Mouse (Mus musculus): ENCODE data around the gene Rxfp2.

Rxfp2 gene

DNA sequence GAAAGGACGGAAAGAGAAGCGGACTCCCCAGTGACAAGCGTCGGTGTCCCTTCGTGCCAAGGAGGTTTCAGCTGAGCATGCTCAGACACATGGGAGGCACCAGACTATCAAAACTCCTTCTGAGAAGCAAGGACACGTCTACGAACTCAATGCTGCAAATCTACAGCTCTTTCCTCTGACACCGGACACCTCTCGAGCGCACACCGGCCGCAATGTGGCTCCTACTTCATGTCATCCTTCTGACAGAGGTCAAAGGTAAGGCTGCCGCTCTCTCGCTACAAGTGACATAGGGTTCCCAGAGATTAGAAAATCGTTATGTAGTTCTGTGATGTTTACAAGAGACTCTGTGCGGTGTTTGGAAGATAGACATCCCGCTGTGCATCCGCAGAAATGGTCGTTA is at the start of gene Rxfp2:
Gene Rxfp2 (plus strand): TSS at position 20 of the 400 bp plus-strand sequence.
- DNase-seq (ENCODE audit: extremely low spot score, low spot score) = no peak

- no peak for DNase-seq (ENCODE audit: extremely low spot score, low spot score)
Measured at GRCm38 (mm10) chr5:149970261-149970660, 48.2 kb upstream of the Rxfp2 start.

- DNase-seq (ENCODE audit: extremely low spot score, low spot score) = no peak
Measured at GRCm38 (mm10) chr5:149977027-149977426, 41.4 kb upstream of the Rxfp2 start.

DNA sequence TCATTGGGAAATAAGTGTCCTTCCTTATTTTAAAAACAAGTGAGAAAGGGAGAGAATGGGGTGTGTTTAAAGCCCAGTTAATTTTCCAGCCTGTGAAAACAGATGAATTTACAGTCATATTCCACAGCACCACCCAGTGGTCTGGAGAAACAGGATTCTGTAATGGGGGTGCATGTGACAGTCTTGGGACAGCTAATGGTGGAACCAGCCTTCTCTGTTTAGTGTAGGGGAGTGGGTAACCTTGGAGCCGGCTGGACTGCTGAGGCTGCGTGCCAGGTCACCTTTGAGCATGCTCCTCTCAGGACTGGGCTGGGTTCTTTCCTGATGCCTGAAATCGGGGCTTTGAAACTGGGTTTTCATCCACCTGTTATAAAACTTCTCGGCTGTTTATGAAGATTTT is 34.9 kb upstream of the Rxfp2 start:
- no peak for DNase-seq (ENCODE audit: extremely low spot score, low spot score)

- no peak for DNase-seq (ENCODE audit: extremely low spot score, low spot score)
Measured at GRCm38 (mm10) chr5:149994578-149994977, 23.9 kb upstream of the Rxfp2 start.

GRCm38 (mm10) chr5:149996614-149997013 is 21.9 kb upstream of the Rxfp2 start:
- DNase-seq (ENCODE audit: extremely low spot score, low spot score) = no peak

DNA sequence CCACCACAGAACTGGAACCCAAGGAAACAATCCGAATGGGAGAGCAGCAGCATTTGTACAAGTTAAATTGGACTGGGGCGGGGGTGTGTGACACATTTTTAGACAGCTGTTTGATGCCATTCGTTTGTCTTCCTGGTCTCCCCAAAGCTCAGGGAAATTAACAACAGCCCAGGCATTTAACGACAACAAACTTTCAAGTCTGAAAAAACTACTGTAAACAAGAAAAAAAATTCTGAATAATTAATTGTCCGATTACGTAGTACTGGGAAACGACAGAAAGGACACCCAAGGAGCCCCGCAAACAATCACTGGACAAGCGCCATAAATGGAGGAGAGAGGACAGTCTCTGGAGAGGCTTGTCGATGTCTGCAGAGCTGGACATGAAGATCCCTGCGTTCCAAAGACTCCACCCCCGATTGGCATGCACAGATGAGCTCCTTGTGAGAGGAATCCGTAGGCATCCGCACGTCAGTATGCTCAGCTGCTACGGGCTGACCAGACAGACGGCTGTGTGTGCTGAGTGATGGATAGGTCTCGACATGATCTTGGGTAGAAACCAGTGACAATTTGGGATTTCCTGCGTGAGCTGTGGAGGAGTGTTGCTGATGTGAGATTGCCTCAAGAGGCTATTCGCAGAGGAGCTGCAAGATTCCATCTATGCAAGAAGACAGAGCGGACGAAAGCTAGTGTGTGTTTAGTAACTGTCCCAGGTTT is 21.0 kb upstream of the Rxfp2 start:
- DNase-seq (ENCODE audit: extremely low spot score, low spot score) = no peak

DNA sequence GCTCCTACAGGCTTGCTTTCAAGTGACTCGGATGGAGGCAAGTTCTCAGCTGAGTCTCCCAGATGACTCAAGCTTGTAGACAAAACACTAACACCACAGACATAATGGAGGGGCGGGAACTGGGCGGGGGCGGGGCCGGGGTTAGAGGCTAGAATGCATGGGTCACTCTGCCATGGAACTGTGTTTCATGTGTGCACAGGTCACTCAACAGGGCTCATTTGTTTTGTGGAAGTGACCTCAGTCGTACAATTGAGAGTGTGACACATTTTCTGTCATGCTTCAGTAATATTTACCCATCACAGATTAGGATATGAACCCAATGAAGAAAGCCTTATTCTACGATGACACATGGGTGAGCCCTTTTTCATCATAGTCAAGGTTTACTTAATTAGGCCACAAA is 20.2 kb upstream of the Rxfp2 start:
- no peak for DNase-seq (ENCODE audit: extremely low spot score, low spot score)

GRCm38 (mm10) chr5:150005355-150005754 is 13.1 kb upstream of the Rxfp2 start:
- no peak for DNase-seq (ENCODE audit: extremely low spot score, low spot score)

- peak; percentile 62 for DNase-seq (ENCODE audit: extremely low spot score, low spot score)
Measured at GRCm38 (mm10) chr5:150016861-150017260, 1.6 kb upstream of the Rxfp2 start.

DNA sequence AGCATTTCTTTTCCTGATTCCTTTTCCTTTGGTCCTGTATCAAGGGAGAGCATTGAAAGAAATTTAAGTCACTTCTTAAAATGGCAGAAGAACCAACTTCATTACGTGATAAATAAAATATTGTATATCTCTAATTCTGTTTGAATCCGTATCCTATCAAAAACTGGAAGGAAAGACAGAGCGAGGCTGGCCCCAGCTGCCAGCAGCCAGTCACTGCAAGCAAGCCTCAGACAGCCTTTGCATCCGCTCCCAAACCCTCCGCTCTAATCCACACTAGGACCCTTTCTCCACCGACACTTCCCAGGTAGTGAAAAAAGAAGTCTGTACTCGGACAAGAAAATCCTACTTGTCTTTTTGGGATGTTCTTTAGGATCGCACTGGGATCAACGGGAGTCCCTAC is 803 bp upstream of the Rxfp2 start:
- no peak for DNase-seq (ENCODE audit: extremely low spot score, low spot score)

- peak; percentile 83 for DNase-seq (ENCODE audit: extremely low spot score, low spot score)
Measured at GRCm38 (mm10) chr5:150020851-150021250, 2.4 kb downstream of the Rxfp2 start.

DNA sequence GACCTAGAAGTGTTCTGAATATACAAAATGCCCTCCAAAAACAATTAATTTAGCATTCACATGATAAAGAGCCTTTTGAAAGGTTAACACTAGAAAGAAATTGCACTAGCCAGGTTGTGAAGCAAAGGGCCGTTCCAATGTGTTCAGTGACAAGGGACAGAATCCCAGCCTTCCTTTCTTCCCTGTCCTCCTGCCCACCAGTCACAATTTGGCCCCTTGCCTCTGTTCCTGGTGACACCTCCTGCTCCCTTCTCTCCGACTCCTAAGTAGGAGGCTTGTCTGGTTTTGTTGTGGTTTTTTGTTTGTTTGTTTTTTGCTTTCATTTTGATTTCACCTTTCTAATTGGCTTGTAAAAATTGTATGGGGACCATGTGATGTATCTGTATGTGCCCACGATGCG is 3.3 kb downstream of the Rxfp2 start:
- no peak for DNase-seq (ENCODE audit: extremely low spot score, low spot score)

- DNase-seq (ENCODE audit: extremely low spot score, low spot score) = no peak
Measured at GRCm38 (mm10) chr5:150022556-150022955, 4.1 kb downstream of the Rxfp2 start.

DNA sequence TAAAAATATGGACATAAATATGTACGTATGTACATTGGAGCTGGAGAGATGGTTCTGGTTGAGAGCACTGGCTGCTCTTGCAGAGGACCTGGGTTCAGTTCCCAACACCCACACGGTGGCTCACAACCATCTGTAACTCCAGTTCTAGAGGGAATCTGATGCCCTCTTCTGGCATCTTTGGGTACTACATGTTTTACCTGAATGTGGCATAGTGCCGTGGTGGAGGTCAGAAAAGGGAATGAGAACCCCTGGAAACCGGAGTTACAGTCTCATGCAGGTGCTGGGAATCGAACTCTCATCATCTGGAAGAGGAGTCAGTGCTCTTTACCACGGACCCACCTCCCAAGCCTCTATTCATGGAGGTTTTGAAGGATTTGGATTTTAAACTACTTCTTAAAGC is 5.0 kb downstream of the Rxfp2 start:
- DNase-seq (ENCODE audit: extremely low spot score, low spot score) = no peak

- DNase-seq (ENCODE audit: extremely low spot score, low spot score) = no peak
Measured at GRCm38 (mm10) chr5:150024188-150024587, 5.7 kb downstream of the Rxfp2 start.

DNA sequence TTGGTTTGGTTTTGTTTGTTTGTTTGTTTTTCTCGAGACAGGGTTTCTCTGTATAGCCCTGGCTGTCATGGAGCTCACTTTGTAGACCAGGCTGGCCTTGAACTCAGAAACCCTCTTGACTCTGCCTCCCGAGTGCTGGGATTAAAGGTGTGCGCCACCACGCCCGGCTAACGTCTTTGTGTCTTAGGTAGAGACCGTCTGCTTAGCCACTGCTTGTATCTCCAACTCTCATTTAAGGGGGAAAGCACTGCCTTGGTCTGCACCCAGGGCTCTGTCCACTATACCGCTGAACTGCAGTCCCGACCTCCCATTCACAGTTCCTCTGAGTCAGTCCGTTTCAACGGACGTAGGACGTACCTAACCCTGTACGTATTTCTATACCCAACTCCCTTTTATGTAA is 6.4 kb downstream of the Rxfp2 start:
- DNase-seq (ENCODE audit: extremely low spot score, low spot score) = no peak

DNA sequence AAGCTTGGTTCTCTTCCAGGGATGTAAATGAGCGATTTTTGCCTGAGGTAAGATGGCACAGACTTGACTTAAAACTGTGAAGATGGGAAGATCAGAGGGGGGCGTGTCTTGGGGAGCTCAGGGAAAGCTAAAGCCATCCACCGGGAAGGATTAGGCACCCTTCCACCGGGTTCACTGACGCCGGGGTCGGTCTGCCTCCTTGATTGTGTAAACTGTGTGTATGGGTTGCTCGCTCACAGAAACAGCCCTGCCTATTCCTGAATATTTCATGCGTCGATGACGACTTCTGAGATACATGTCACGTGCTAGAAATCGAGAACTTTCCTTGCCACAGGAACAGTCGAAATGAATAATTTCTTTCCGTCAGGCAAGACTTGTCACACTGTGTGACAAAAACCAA is 6.9 kb downstream of the Rxfp2 start:
- DNase-seq (ENCODE audit: extremely low spot score, low spot score) = no peak

DNA sequence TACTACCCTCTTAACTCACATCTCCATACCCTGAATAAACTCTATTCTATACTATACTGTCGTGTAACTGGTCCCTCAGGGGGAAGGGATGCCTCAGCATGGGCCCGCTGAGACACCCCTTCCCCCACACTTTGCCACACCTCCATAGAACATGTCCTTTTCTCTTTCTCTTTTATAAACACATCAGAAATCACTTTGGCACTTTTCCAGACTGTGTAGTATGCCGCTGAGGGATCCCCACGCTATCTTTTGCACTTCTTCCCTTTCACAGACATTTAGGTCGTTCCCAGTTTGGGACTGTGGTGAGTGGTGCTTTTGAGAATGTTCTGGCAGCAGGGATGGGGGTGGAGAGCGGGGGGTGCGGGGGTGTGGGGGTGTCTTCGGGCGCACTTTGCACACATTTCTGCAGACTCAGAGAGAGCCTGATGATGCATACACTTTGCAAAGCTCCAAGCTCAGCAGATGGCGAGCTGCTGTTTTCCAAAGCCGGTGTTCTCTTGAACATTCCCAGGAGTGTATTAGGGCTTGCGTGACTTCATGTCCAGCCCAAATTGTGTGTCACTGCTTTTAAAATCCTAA is 8.1 kb downstream of the Rxfp2 start:
- no peak for DNase-seq (ENCODE audit: extremely low spot score, low spot score)

GRCm38 (mm10) chr5:150031201-150031600 is 12.7 kb downstream of the Rxfp2 start:
- no peak for DNase-seq (ENCODE audit: extremely low spot score, low spot score)

- DNase-seq (ENCODE audit: extremely low spot score, low spot score) = no peak
Measured at GRCm38 (mm10) chr5:150031634-150032033, 13.2 kb downstream of the Rxfp2 start.

- no peak for DNase-seq (ENCODE audit: extremely low spot score, low spot score)
Measured at GRCm38 (mm10) chr5:150032075-150032492, 13.6 kb downstream of the Rxfp2 start.

DNA sequence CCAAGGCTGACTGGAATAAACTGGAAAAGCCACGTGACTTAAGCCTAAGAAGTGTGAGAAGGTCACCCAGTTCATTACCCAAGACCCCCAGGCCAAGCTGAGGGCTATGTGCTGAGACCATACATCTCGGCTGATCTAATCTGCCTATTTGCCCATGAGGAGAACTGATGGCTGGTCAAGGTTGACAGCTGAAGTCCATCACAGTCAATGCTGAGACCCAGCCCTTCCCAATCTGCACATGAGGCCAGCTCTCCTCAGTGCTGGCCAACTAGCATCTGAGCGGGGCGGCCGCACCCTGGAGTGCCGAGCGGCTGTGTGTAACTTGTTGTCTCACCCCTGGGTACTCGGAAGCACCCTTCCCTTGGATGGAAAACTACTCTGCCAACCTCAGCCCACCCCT is 17.8 kb downstream of the Rxfp2 start:
- no peak for DNase-seq (ENCODE audit: extremely low spot score, low spot score)
